ENCODE assay signal across 11 mouse cellular contexts in genomic region chr11:80601040-80601864, GRCm38 (mm10).
DNase-seq lines count a peak whose midpoint lies in the region; ATAC-seq and TF ChIP-seq lines count a peak whose summit lies in the region.
"Had no signal": no experiment of that assay in that cellular context is flagged by ENCODE, and none has a peak within 500 bp of the region (broad histone marks: within the 10 kb centered on the region; RNA-seq: fewer than 3 reads in every experiment).

No protein-coding gene starts in this region.

- H3K4me3 ChIP-seq in cortical plate, adult 2 months (ENCODE audit: insufficient read depth, low read length), result no peak overlapping the region
- H3K4me3 ChIP-seq in midbrain, embryonic 14.5 days (replicated peaks; ENCODE audit: low read depth, low read length), result no peak overlapping the region
- H3K4me3 ChIP-seq: heart, embryonic 10.5 days; limb, embryonic 13.5 days had no signal

- H3K27ac ChIP-seq in cortical plate, adult 2 months (ENCODE audit: insufficient read depth, low read length), result peak overlapping the region; percentile 69; the same call in 1 of the 2 replicates
- peak overlapping the region; percentile 41; the same call in 1 of the 2 replicates for H3K27ac ChIP-seq in midbrain, embryonic 14.5 days (replicated peaks; ENCODE audit: low read depth, low read length)
- H3K27ac ChIP-seq: heart, embryonic 10.5 days; limb, embryonic 13.5 days had no signal

- H3K9ac ChIP-seq in midbrain, embryonic 14.5 days (replicated peaks; ENCODE audit: low read length), result no peak overlapping the region
- H3K9ac ChIP-seq: limb, embryonic 13.5 days had no signal

- no peaks in the 10 kb centered on the region for H3K9me3 ChIP-seq in midbrain, embryonic 14.5 days (ENCODE audit: control insufficient read depth, low read length)
- H3K9me3 ChIP-seq: G1E; heart, embryonic 10.5 days; limb, embryonic 13.5 days had no signal

- H3K4me2 ChIP-seq in midbrain, embryonic 14.5 days (ENCODE audit: low read length), result no peak overlapping the region

- 81% methylated on average over 20 of the region's 20 CpGs for WGBS in midbrain, embryonic 14.5 days

- no peaks in the 10 kb centered on the region for H3K36me3 ChIP-seq in midbrain, embryonic 14.5 days (ENCODE audit: control insufficient read depth, insufficient read depth, low read length)
- H3K36me3 ChIP-seq: G1E; heart, embryonic 10.5 days; limb, embryonic 13.5 days had no signal

- no peak for TF ChIP-seq POLR2A in cortical plate, adult 2 months (IDR thresholded peaks at IDR 0.05; ENCODE audit: extremely low read depth, insufficient read depth, low read length)

- TF ChIP-seq CTCF in cortical plate, adult 2 months (IDR thresholded peaks at IDR 0.05; ENCODE audit: extremely low read depth, insufficient read depth, low read length), result no peak

- H3K4me1 ChIP-seq in cortical plate, adult 2 months (ENCODE audit: control insufficient read depth, insufficient read depth, low read length), result peaks cover 6% of the 10 kb centered on the region
- peaks cover 18% of the 10 kb centered on the region for H3K4me1 ChIP-seq in midbrain, embryonic 14.5 days (ENCODE audit: control insufficient read depth, insufficient read depth, low read length)

- peak; percentile 7 for DNase-seq in adrenal gland, adult 8-10 months
- no peak for DNase-seq in adrenal gland, adult 18-20 months (ENCODE audit: low spot score in 2 of 2)
- peak; percentile 28 for DNase-seq in kidney, adult 9 months
- no peak for DNase-seq in kidney, adult 18-20 months
- no peak for DNase-seq in midbrain, embryonic 14.5 days
- no peak for DNase-seq in spleen, adult 18-20 months
- no peak for DNase-seq in urinary bladder, postnatal 4 days (ENCODE audit: low spot score in 2 of 2)

- H3K27me3 ChIP-seq in midbrain, embryonic 14.5 days (ENCODE audit: control insufficient read depth, insufficient read depth, low read length), result no peaks in the 10 kb centered on the region

- ATAC-seq in midbrain, embryonic 14.5 days (ENCODE audit: low FRiP score, low TSS enrichment), result no peak

Comparison
In these comparisons a context has a peak if more than half of its experiments do, and no peak if none do; other contexts are left out.
1. DNase-seq: peak in adrenal gland, adult 8-10 months (single experiment) and kidney, adult 9 months (single experiment); none in adrenal gland, adult 18-20 months (0 of 2), kidney, adult 18-20 months (single experiment), midbrain, embryonic 14.5 days (single experiment), spleen, adult 18-20 months (0 of 2) and urinary bladder, postnatal 4 days (0 of 2).